ENCODE assay signal across 10 mouse cellular contexts in genomic region chr11:75171186-75171865, GRCm38 (mm10). TPM values are rescaled to one million over a fixed set of nuclear protein-coding genes. Genes with fewer than 3 reads are reported as not detected.
A peak's percentile ranks its signal among the peaks of the same experiment; 100 is the strongest.
DNase-seq lines count a peak whose midpoint lies in the region; ATAC-seq and TF ChIP-seq lines count a peak whose summit lies in the region.
"Had no signal": no experiment of that assay in that cellular context is flagged by ENCODE, and none has a peak within 500 bp of the region (broad histone marks: within the 10 kb centered on the region; RNA-seq: fewer than 3 reads in every experiment).

No protein-coding gene starts in this region.

- no peak for TF ChIP-seq EP300 in CH12.LX (IDR thresholded peaks at IDR 0.05; ENCODE audit: low read length)

- no peak overlapping the region for H3K9ac ChIP-seq in heart, embryonic 12.5 days
- H3K9ac ChIP-seq in CH12.LX (ENCODE audit: insufficient read depth, low read depth) = 0 out of 2 replicates have a peak overlapping the region, but pooled peaks have one; percentile 8
- H3K9ac ChIP-seq in forebrain, embryonic 14.5 days (ENCODE audit: low read length) = no peak overlapping the region
- H3K9ac ChIP-seq in liver, embryonic 12.5 days = no peak overlapping the region

- no peak overlapping the region for H3K27ac ChIP-seq in heart, embryonic 12.5 days (ENCODE audit: poor library complexity, severe bottlenecking)
- H3K27ac ChIP-seq in CH12.LX (ENCODE audit: insufficient read depth, low read depth) = no peak overlapping the region
- no peak overlapping the region for H3K27ac ChIP-seq in forebrain, embryonic 14.5 days (ENCODE audit: low read depth, low read length)
- H3K27ac ChIP-seq in liver, embryonic 12.5 days = no peak overlapping the region
- H3K27ac ChIP-seq: macrophage had no signal

- DNase-seq in heart, postnatal 36 days = no peak
- no peak for DNase-seq in CH12.LX (ENCODE audit: extremely low read depth)
- DNase-seq in forebrain, embryonic 14.5 days (ENCODE audit: low spot score) = no peak
- DNase-seq in spleen, postnatal 14 days (ENCODE audit: low spot score in 2 of 2) = no peak
- DNase-seq in layer of hippocampus, adult 11-12 months (ENCODE audit: low spot score) = no peak
- no peak for DNase-seq in urinary bladder, adult 18-20 months (ENCODE audit: low spot score in 2 of 2)

- in situ Hi-C loops in CH12.LX (cut with MboI; ENCODE audit: low pct_ligation_motif_present, low pct_unique_long_range_greater_than_20kb, low sequenced_read_pairs) = loop anchor here (25.0 kb wide), 1 partner anchor 534 kb away; the partner anchor contains the start of gene Cluh

- TF ChIP-seq CTCF in CH12.LX (conservative IDR thresholded peaks at IDR 0.05 in 1 of 2, IDR thresholded peaks at IDR 0.05 in 1 of 2; ENCODE audit: low read depth in 2 of 2, low read length in 2 of 2) = no peak

- intact Hi-C loops in heart, postnatal 36 days (cut with DNase I) = no loop called here

- H3K4me3 ChIP-seq in heart, embryonic 12.5 days = no peak overlapping the region
- peak overlapping the region in 1 of 3 experiments; percentile 71 for H3K4me3 ChIP-seq in CH12.LX (replicated peaks in 1 of 3; ENCODE audit: low read depth in 2 of 3, low read length in 2 of 3, poor library complexity in 1 of 3)
- H3K4me3 ChIP-seq in forebrain, embryonic 14.5 days (ENCODE audit: low read depth, low read length) = 0 out of 2 replicates have a peak overlapping the region, but pooled peaks have one; percentile 68
- peak overlapping the region; percentile 69; the same call in 1 of the 2 replicates for H3K4me3 ChIP-seq in liver, embryonic 12.5 days

- H3K4me2 ChIP-seq in heart, embryonic 12.5 days = peak overlapping the region; percentile 88; the same call in 1 of the 2 replicates
- peak overlapping the region; percentile 69 for H3K4me2 ChIP-seq in CH12.LX (ENCODE audit: insufficient read depth, low read depth, poor library complexity, severe bottlenecking)
- peak overlapping the region; percentile 77; the same call in 1 of the 2 replicates for H3K4me2 ChIP-seq in forebrain, embryonic 14.5 days (ENCODE audit: low read length)
- H3K4me2 ChIP-seq in liver, embryonic 12.5 days = peak overlapping the region; percentile 96

- TF ChIP-seq POLR2A in CH12.LX (IDR thresholded peaks at IDR 0.05; ENCODE audit: low read depth, low read length) = no peak

- WGBS in heart, embryonic 12.5 days = 9% methylated on average over 17 of the region's 17 CpGs
- WGBS in forebrain, embryonic 14.5 days = 4% methylated on average over 17 of the region's 17 CpGs
- WGBS in liver, embryonic 12.5 days (ENCODE audit: insufficient replicate concordance) = 10% methylated on average over 17 of the region's 17 CpGs

- ATAC-seq in heart, embryonic 12.5 days (ENCODE audit: insufficient number of reproducible peaks, low FRiP score) = no peak
- ATAC-seq in forebrain, embryonic 14.5 days = no peak
- ATAC-seq in liver, embryonic 12.5 days = no peak

- dilution Hi-C loops in CH12.LX (cut with MboI; ENCODE audit: extremely low pct_ligation_motif_present, extremely low pct_unique_long_range_greater_than_20kb, low sequenced_read_pairs) = no loop called here

- H3K36me3 ChIP-seq in heart, embryonic 12.5 days = 0 out of 2 replicates have a peak, but pooled peaks cover under 1% of the 10 kb centered on the region
- peaks cover 12 to 21% of the 10 kb centered on the region in 2 experiments for H3K36me3 ChIP-seq in CH12.LX (replicated peaks in 1 of 2; ENCODE audit: control insufficient read depth in 1 of 2, insufficient read depth in 1 of 2, low read length in 1 of 2)
- peaks cover 6% of the 10 kb centered on the region; the same call in 1 of the 2 replicates for H3K36me3 ChIP-seq in forebrain, embryonic 14.5 days (ENCODE audit: control insufficient read depth, insufficient read depth, low read length)
- no peaks in the 10 kb centered on the region; the same call in 1 of the 2 replicates for H3K36me3 ChIP-seq in liver, embryonic 12.5 days

- TF ChIP-seq RAD21 in CH12.LX (IDR thresholded peaks at IDR 0.05; ENCODE audit: low read depth, low read length) = no peak

- no peaks in the 10 kb centered on the region for H3K9me3 ChIP-seq in heart, embryonic 12.5 days (replicated peaks)
- H3K9me3 ChIP-seq in CH12.LX (replicated peaks; ENCODE audit: low read length) = peaks cover 16% of the 10 kb centered on the region
- no peaks in the 10 kb centered on the region for H3K9me3 ChIP-seq in forebrain, embryonic 14.5 days (replicated peaks; ENCODE audit: control insufficient read depth, low read length)
- no peaks in the 10 kb centered on the region for H3K9me3 ChIP-seq in liver, embryonic 12.5 days (replicated peaks)

- H3K4me1 ChIP-seq in heart, embryonic 12.5 days (replicated peaks) = peaks cover 65% of the 10 kb centered on the region
- peaks cover 19 to 42% of the 10 kb centered on the region in 2 experiments for H3K4me1 ChIP-seq in CH12.LX (ENCODE audit: control insufficient read depth in 1 of 2, insufficient read depth in 2 of 2)
- peaks cover 27% of the 10 kb centered on the region for H3K4me1 ChIP-seq in forebrain, embryonic 14.5 days (ENCODE audit: control insufficient read depth, insufficient read depth, low read length)
- peaks cover 79% of the 10 kb centered on the region for H3K4me1 ChIP-seq in liver, embryonic 12.5 days

- no peaks in the 10 kb centered on the region; the same call in 1 of the 2 replicates for H3K79me2 ChIP-seq in CH12.LX (replicated peaks; ENCODE audit: control insufficient read depth, extremely low read depth, insufficient read depth, poor library complexity, severe bottlenecking)

- H3K27me3 ChIP-seq in heart, embryonic 12.5 days (replicated peaks) = peaks cover 60% of the 10 kb centered on the region
- H3K27me3 ChIP-seq in CH12.LX (replicated peaks) = peaks cover 35% of the 10 kb centered on the region
- H3K27me3 ChIP-seq in forebrain, embryonic 14.5 days (replicated peaks; ENCODE audit: control insufficient read depth, insufficient read depth, low read length) = peaks cover 68% of the 10 kb centered on the region
- H3K27me3 ChIP-seq in liver, embryonic 12.5 days (replicated peaks) = peaks cover 89% of the 10 kb centered on the region
- H3K27me3 ChIP-seq: Patski had no signal

TF ChIP-seq in CH12.LX, 34 proteins besides CTCF, POLR2A, EP300 and RAD21:
- no peak for TF ChIP-seq PAX5 (IDR thresholded peaks at IDR 0.05; ENCODE audit: low read length)

RNA-seq across cellular contexts. Expression of gene Hic1, which starts 2.0 kb away (rescaled TPM):
- 13.3 and 13.8 TPM in 2 replicates for polyA plus RNA-seq in heart, embryonic 12.5 days (2016; fragmentation: Nextera tagmentation; extraction: Ambion mirVana)
- 10 to 100 TPM; 14.8 to 22.8 TPM for total RNA-seq in heart, postnatal 36 days (2021)
- 6.4 and 9.6 TPM in 2 replicates for total RNA-seq in CH12.LX (2012; rRNA removed)
- 2.8 and 2.9 TPM in 2 replicates for total RNA-seq in CH12.LX (2014; rRNA removed)
- polyA plus RNA-seq in CH12.LX (2012; ENCODE audit: insufficient read length, low read depth) = 4.3 and 5.7 TPM in 2 replicates
- polyA plus RNA-seq in forebrain, embryonic 14.5 days (2014; fragmentation: Nextera tagmentation; extraction: Ambion mirVana) = 1.3 and 2.0 TPM in 2 replicates
- 4.6 and 5.8 TPM in 2 replicates for polyA plus RNA-seq in liver, embryonic 12.5 days (2016; fragmentation: Nextera tagmentation; extraction: Ambion mirVana)
- polyA plus RNA-seq: macrophage had no signal

RNA-seq across cellular contexts. Expression of gene Ovca2, which starts 7.3 kb away (rescaled TPM):
- polyA plus RNA-seq in heart, embryonic 12.5 days (2016; fragmentation: Nextera tagmentation; extraction: Ambion mirVana) = 19.4 and 20.5 TPM in 2 replicates
- total RNA-seq in heart, postnatal 36 days (2021) = 1 to 10 TPM; 5.3 to 7.2 TPM
- total RNA-seq in CH12.LX (2012; rRNA removed) (20.7 and 28.4 TPM in 2 replicates), CH12.LX (2014; rRNA removed) (68.4 and 86.9 TPM in 2 replicates)
- 28.6 and 32.1 TPM in 2 replicates for polyA plus RNA-seq in CH12.LX (2012; ENCODE audit: insufficient read length, low read depth)
- polyA plus RNA-seq in forebrain, embryonic 14.5 days (2014; fragmentation: Nextera tagmentation; extraction: Ambion mirVana) = 24.3 and 24.6 TPM in 2 replicates
- 17.6 and 17.9 TPM in 2 replicates for polyA plus RNA-seq in liver, embryonic 12.5 days (2016; fragmentation: Nextera tagmentation; extraction: Ambion mirVana)

RNA-seq across cellular contexts. Expression of gene Dph1, which starts 19.7 kb away (rescaled TPM):
- 23.3 and 23.5 TPM in 2 replicates for polyA plus RNA-seq in heart, embryonic 12.5 days (2016; fragmentation: Nextera tagmentation; extraction: Ambion mirVana)
- 1 to 10 TPM; 9.0 to 9.7 TPM for total RNA-seq in heart, postnatal 36 days (2021)
- 47.7 and 50.6 TPM in 2 replicates for total RNA-seq in CH12.LX (2012; rRNA removed)
- total RNA-seq in CH12.LX (2014; rRNA removed) = 56.4 and 57.0 TPM in 2 replicates
- 50.9 and 54.7 TPM in 2 replicates for polyA plus RNA-seq in CH12.LX (2012; ENCODE audit: insufficient read length, low read depth)
- polyA plus RNA-seq in forebrain, embryonic 14.5 days (2014; fragmentation: Nextera tagmentation; extraction: Ambion mirVana) = 15.9 and 17.6 TPM in 2 replicates
- 19.7 and 20.5 TPM in 2 replicates for polyA plus RNA-seq in liver, embryonic 12.5 days (2016; fragmentation: Nextera tagmentation; extraction: Ambion mirVana)

RNA-seq across cellular contexts. Expression of gene Rtn4rl1, which starts 22.3 kb away (rescaled TPM):
- polyA plus RNA-seq in heart, embryonic 12.5 days (2016; fragmentation: Nextera tagmentation; extraction: Ambion mirVana) = 16.3 and 16.8 TPM in 2 replicates
- 10 to 100 TPM in 1 of 2 experiments, 1 to 10 TPM in 1; 6.0 to 10.0 TPM for total RNA-seq in heart, postnatal 36 days (2021)
- 0.04 TPM in 2 replicates for total RNA-seq in CH12.LX (2012; rRNA removed)
- 0.08 TPM in 1 of 2 replicates, not detected in the other for total RNA-seq in CH12.LX (2014; rRNA removed)
- 0.09 and 0.11 TPM in 2 replicates for polyA plus RNA-seq in CH12.LX (2012; ENCODE audit: insufficient read length, low read depth)
- polyA plus RNA-seq in forebrain, embryonic 14.5 days (2014; fragmentation: Nextera tagmentation; extraction: Ambion mirVana) = 5.0 and 7.4 TPM in 2 replicates
- 1.2 and 1.3 TPM in 2 replicates for polyA plus RNA-seq in liver, embryonic 12.5 days (2016; fragmentation: Nextera tagmentation; extraction: Ambion mirVana)
